Mouse (Mus musculus): Measurements from ENCODE around the gene Ppp6c. TPM values are rescaled to one million over a fixed set of nuclear protein-coding genes. Genes with fewer than 3 reads are reported as not detected.

The Ppp6c gene
- polyA plus RNA-seq (2017; shearing (Covaris generic)), result 100 to 1,000 TPM; 114 to 116 TPM

GRCm38 (mm10) chr2:39226019-39226640 is at the start of gene Ppp6c:
Gene Ppp6c (minus strand): TSS chr2:39226451.

DNA sequence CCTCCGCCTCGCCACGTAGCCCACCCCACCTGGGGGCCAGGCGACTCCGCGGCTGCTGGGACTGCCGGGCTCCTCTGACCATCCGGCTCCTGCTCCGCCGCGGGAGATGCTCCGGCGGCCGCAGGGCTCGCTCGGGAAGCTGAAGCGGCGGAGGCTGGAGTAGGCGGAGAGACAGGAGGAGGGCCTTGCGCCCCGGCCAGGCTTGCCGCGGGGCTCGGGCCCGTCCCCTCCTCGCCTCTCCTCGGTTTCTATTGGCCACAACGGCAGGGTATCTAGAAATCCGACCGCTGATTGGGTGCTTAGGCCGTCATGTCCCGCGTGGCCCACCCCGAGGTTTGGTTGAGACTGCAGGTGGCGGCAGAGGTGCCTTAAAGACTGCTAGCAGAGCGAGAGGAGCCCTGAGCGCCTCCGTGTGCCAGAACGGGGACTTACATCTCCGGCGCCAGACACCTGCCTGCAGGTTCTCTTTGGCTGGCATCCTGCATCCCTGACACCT is 35.6 kb downstream of the Ppp6c start, which contains the start of gene Scai:
TSS of gene Scai (minus strand) at position 174 of the 496 bp plus-strand sequence.

Other genes starting within 250 kb of the Ppp6c start
- under 1 TPM; 0.69 to 0.81 TPM for gene Wdr38, start 229.0 kb downstream of the Ppp6c start, polyA plus RNA-seq (2017; shearing (Covaris generic))
- gene Arpc5l, start 221.1 kb downstream of the Ppp6c start, polyA plus RNA-seq (2017; shearing (Covaris generic)), result 100 to 1,000 TPM; 230 to 240 TPM
- gene Rpl35, start 220.8 kb downstream of the Ppp6c start, polyA plus RNA-seq (2017; shearing (Covaris generic)), result 100 to 1,000 TPM; 332 to 637 TPM
- gene Golga1, start 160.9 kb downstream of the Ppp6c start, polyA plus RNA-seq (2017; shearing (Covaris generic)), result 10 to 100 TPM; 28.6 to 33.4 TPM
- gene Scai, start 35.7 kb downstream of the Ppp6c start, polyA plus RNA-seq (2017; shearing (Covaris generic)), result 10 to 100 TPM; 17.6 to 20.0 TPM